Mouse (Mus musculus) lung, postnatal 25 days (tissue): ENCODE results near the gene Sox5.
A peak's percentile ranks its signal among the peaks of the same experiment; 100 is the strongest.

Experiments
- DNase-seq: peaks from one replicate; pipeline ENCODE4 v3.0.0; 2022; ENCODE audit warnings: low spot score

Sox5 gene

GRCm38 (mm10) chr6:144429276-144429675, 352.5 kb downstream of the Sox5 start:
- no peak for DNase-seq

GRCm38 (mm10) chr6:144408030-144408429, 373.7 kb downstream of the Sox5 start:
- no peak for DNase-seq

GRCm38 (mm10) chr6:144398115-144398514, 383.7 kb downstream of the Sox5 start:
- DNase-seq = no peak

GRCm38 (mm10) chr6:144393151-144393550, 388.6 kb downstream of the Sox5 start:
- DNase-seq = no peak

- no peak for DNase-seq
These were observed 392.3 kb downstream of the Sox5 start for GRCm38 (mm10) chr6:144389333-144390054.

- no peak for DNase-seq
These were observed 394.1 kb downstream of the Sox5 start for GRCm38 (mm10) chr6:144387539-144388255.

- no peak for DNase-seq
These were observed 401.1 kb downstream of the Sox5 start for GRCm38 (mm10) chr6:144380641-144381040.

GRCm38 (mm10) chr6:144380171-144380570, 401.6 kb downstream of the Sox5 start:
- DNase-seq = no peak

GRCm38 (mm10) chr6:144374810-144375209, 407.0 kb downstream of the Sox5 start:
- DNase-seq = no peak

GRCm38 (mm10) chr6:144370699-144371098, 411.1 kb downstream of the Sox5 start:
- DNase-seq = peak; percentile 27

GRCm38 (mm10) chr6:144367626-144368077, 414.1 kb downstream of the Sox5 start:
- DNase-seq = no peak

GRCm38 (mm10) chr6:144361267-144362038, 420.3 kb downstream of the Sox5 start:
- no peak for DNase-seq

GRCm38 (mm10) chr6:144357081-144357480, 424.7 kb downstream of the Sox5 start:
- no peak for DNase-seq

GRCm38 (mm10) chr6:144351049-144351448, 430.7 kb downstream of the Sox5 start:
- DNase-seq = no peak

GRCm38 (mm10) chr6:144343338-144343737, 438.4 kb downstream of the Sox5 start:
- DNase-seq = no peak

- no peak for DNase-seq
These were observed 442.2 kb downstream of the Sox5 start for GRCm38 (mm10) chr6:144339554-144339953.

GRCm38 (mm10) chr6:144339006-144339405, 442.8 kb downstream of the Sox5 start:
- peak; percentile 5 for DNase-seq

- DNase-seq = no peak
These were observed 443.6 kb downstream of the Sox5 start for GRCm38 (mm10) chr6:144338221-144338620.

GRCm38 (mm10) chr6:144337436-144337969, 444.3 kb downstream of the Sox5 start:
- no peak for DNase-seq

- no peak for DNase-seq
These were observed 445.0 kb downstream of the Sox5 start for GRCm38 (mm10) chr6:144336789-144337188.

GRCm38 (mm10) chr6:144333146-144333545, 448.6 kb downstream of the Sox5 start:
- DNase-seq = no peak

- DNase-seq = no peak
These were observed 449.8 kb downstream of the Sox5 start for GRCm38 (mm10) chr6:144332027-144332426.
